Mouse (Mus musculus) ES-E14 (cell line): ENCODE measurements at regions not wholly inside any gene's neighbourhood (a gene's known extent, or its start where the extent isn't known, plus 50 kb on each side); places are given as distances from the start of the nearest gene placed in this dataset.

Experiments
- DNase-seq: peaks from one replicate; pipeline ENCODE4 v3.0.0-alpha.2; 2013; ENCODE audit warnings: low read depth, low spot score
- H3K27ac ChIP-seq: 2 replicates; pipeline ENCODE4 v1.5.1; 2012; ENCODE audit warnings: low read depth, mild to moderate bottlenecking, low read length, moderate library complexity, mixed read lengths; ENCODE audit not compliant: poor library complexity, insufficient read depth, severe bottlenecking
- H3K36me3 ChIP-seq: 2 replicates; pipeline ENCODE4 v1.6.1; 2012; ENCODE audit warnings: mild to moderate bottlenecking, low read length, moderate library complexity, mixed read lengths; ENCODE audit not compliant: control insufficient read depth, poor library complexity, insufficient read depth, severe bottlenecking
- H3K4me1 ChIP-seq, 2 experiments: fragments of 150-350 bp in 1 of 2; sonication (generic) in 1 of 2; 2 replicates each; pipeline ENCODE4 v1.6.1; 2012; ENCODE audit warnings: low read length in 2 of 2, mild to moderate bottlenecking in 1 of 2, mixed read lengths in 1 of 2; ENCODE audit not compliant: control insufficient read depth in 2 of 2, insufficient read depth in 2 of 2, poor library complexity in 1 of 2
- H3K4me3 ChIP-seq, 2 experiments: fragments of 150-350 bp in 1 of 2; sonication (generic) in 1 of 2; 2 replicates each; pipeline ENCODE4 v1.5.1; 2012; ENCODE audit warnings: low read length in 2 of 2, low read depth in 1 of 2, mild to moderate bottlenecking in 1 of 2, mixed read lengths in 1 of 2; ENCODE audit not compliant: insufficient read depth in 1 of 2, poor library complexity in 1 of 2, severe bottlenecking in 1 of 2
- H3K9ac ChIP-seq: 2 replicates; pipeline ENCODE4 v1.6.1; 2012; ENCODE audit warnings: low read depth, mild to moderate bottlenecking, low read length, mixed read lengths; ENCODE audit not compliant: poor library complexity, insufficient read depth, severe bottlenecking
- H3K9me3 ChIP-seq: fragments of 150-350 bp; sonication (generic); 2 replicates; pipeline ENCODE4 v1.6.1; 2012; ENCODE audit warnings: low read depth, mild to moderate bottlenecking, low read length; ENCODE audit not compliant: control insufficient read depth, insufficient read depth
- CHD2 ChIP-seq: IDR thresholded peaks from 2 replicates; pipeline ENCODE4 v1.6.1; 2014; ENCODE audit warnings: mild to moderate bottlenecking, low read depth, low read length, inconsistent platforms
- HCFC1 ChIP-seq: IDR thresholded peaks from 2 replicates; pipeline ENCODE4 v1.6.1; 2012; ENCODE audit warnings: low read length, inconsistent platforms, borderline replicate concordance; ENCODE audit not compliant: insufficient read depth
- MAFK ChIP-seq: IDR thresholded peaks from 2 replicates; pipeline ENCODE4 v1.6.1; 2014; ENCODE audit warnings: mild to moderate bottlenecking, low read depth, low read length, inconsistent platforms; ENCODE audit not compliant: insufficient read depth
- ZC3H11A ChIP-seq: IDR thresholded peaks from 2 replicates; pipeline ENCODE4 v1.6.1; 2012; ENCODE audit warnings: low read depth, mild to moderate bottlenecking, inconsistent platforms, low read length, borderline replicate concordance
- ZNF384 ChIP-seq: IDR thresholded peaks from 2 replicates; pipeline ENCODE4 v1.6.1; 2012; ENCODE audit warnings: low read depth, low read length, inconsistent platforms
- in situ Hi-C, 2 experiments: fragments of 600-800 bp; cut with MboI; formaldehyde crosslinking; loops; one replicate each; pipeline ENCODE4 v1.15.1; 2025; ENCODE audit warnings: low sequenced_read_pairs in 2 of 2, inconsistent platforms in 1 of 2; ENCODE audit not compliant: unreplicated experiment in 2 of 2

DNA sequence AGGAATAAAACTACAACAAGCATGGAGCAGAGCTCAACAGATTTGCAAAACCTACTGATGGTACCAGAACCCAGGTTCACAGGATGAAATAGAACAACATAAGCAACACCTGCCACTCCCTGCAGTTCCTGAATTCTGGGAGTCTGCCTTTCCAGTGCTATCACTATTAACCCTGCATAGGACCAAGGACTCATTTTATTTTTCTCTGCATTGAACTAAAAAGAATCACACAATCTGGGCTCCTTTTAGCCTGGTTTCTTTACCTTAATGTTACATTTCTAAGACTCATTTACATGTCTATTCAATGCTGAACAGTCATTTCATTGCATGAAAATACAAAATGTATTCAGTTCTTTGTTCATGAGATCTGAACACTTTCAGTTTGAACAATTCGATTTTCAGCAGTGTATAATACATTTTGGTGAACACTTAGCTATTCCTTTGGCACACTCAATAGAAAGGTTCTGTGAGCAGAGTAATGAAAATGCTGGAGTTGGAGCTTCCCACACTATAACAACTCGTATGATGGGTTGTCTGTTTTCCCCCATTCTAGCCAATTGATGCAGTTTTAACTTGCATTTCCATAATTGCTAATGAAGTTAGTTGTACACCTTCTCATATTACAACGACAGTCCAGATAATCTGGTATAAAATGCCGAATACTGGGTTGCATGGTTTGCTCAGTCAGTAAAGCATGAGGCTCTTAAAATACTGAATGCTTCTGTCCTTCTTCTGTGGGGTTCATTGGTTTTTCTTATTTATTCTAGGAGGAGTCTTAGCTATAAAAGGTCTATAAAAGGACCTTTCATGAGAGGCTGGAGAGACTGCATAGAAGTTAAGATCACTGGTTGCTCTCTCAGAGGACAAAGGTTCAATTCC is 579.5 kb upstream of the B3galt2 start:
- H3K9me3 ChIP-seq, result no peaks in the 10 kb centered on the region
- in situ Hi-C loops, result no loop called here
- no peak for DNase-seq
- H3K9ac ChIP-seq, result no peak overlapping the region
- TF ChIP-seq HCFC1 (no peak), CHD2 (no peak), ZC3H11A (no peak), ZNF384 (no peak), MAFK (no peak)
- H3K4me3 ChIP-seq, result no peak overlapping the region
- no peaks in the 10 kb centered on the region for H3K4me1 ChIP-seq
- no peak overlapping the region for H3K27ac ChIP-seq
- H3K36me3 ChIP-seq, result no peaks in the 10 kb centered on the region

- no peak overlapping the region for H3K4me3 ChIP-seq
- H3K4me1 ChIP-seq, result no peaks in the 10 kb centered on the region
- in situ Hi-C loops, result no loop called here
- H3K9me3 ChIP-seq, result no peaks in the 10 kb centered on the region
- TF ChIP-seq ZC3H11A (no peak), ZNF384 (no peak), MAFK (no peak), HCFC1 (no peak), CHD2 (no peak)
- no peak overlapping the region for H3K9ac ChIP-seq
- DNase-seq, result no peak
- no peaks in the 10 kb centered on the region for H3K36me3 ChIP-seq
- H3K27ac ChIP-seq, result no peak overlapping the region
Measured at GRCm38 (mm10) chr1:143065493-143065892, 575.0 kb upstream of the B3galt2 start.

GRCm38 (mm10) chr1:143071781-143072382 is 568.6 kb upstream of the B3galt2 start:
- no peaks in the 10 kb centered on the region for H3K36me3 ChIP-seq
- no peak for TF ChIP-seq HCFC1
- no peak for TF ChIP-seq ZC3H11A
- TF ChIP-seq ZNF384, result no peak
- TF ChIP-seq CHD2, result no peak
- no peak for TF ChIP-seq MAFK
- H3K9ac ChIP-seq, result no peak overlapping the region
- H3K4me1 ChIP-seq, result no peaks in the 10 kb centered on the region
- in situ Hi-C loops, result no loop called here
- DNase-seq, result no peak
- H3K4me3 ChIP-seq, result no peak overlapping the region
- H3K27ac ChIP-seq, result no peak overlapping the region
- H3K9me3 ChIP-seq, result no peaks in the 10 kb centered on the region

GRCm38 (mm10) chr1:143074999-143075398 is 565.5 kb upstream of the B3galt2 start:
- H3K9me3 ChIP-seq, result no peaks in the 10 kb centered on the region
- no peak overlapping the region for H3K9ac ChIP-seq
- no peak overlapping the region for H3K27ac ChIP-seq
- DNase-seq, result no peak
- no peaks in the 10 kb centered on the region for H3K4me1 ChIP-seq
- in situ Hi-C loops, result no loop called here
- no peak for TF ChIP-seq HCFC1
- no peak for TF ChIP-seq CHD2
- TF ChIP-seq ZNF384, result no peak
- TF ChIP-seq MAFK, result no peak
- TF ChIP-seq ZC3H11A, result no peak
- H3K4me3 ChIP-seq, result no peak overlapping the region
- no peaks in the 10 kb centered on the region for H3K36me3 ChIP-seq
